ENCODE assay signal across 28 mouse cellular contexts in genomic region chr13:73688934-73689333, GRCm38 (mm10). TPM values are rescaled to one million over a fixed set of nuclear protein-coding genes. Genes with fewer than 3 reads are reported as not detected.
"Had no signal": no experiment of that assay in that cellular context is flagged by ENCODE, and none has a peak within 500 bp of the region (broad histone marks: within the 10 kb centered on the region; RNA-seq: fewer than 3 reads in every experiment).

No protein-coding gene starts in this region.

- H3K4me2 ChIP-seq: liver, embryonic 13.5 days; midbrain, embryonic 11.5 days had no signal

- H3K36me3 ChIP-seq: liver, embryonic 13.5 days had no signal

- H3K9ac ChIP-seq: liver, embryonic 13.5 days had no signal

- H3K4me3 ChIP-seq: left cerebral cortex, adult 2 months; liver, embryonic 13.5 days had no signal

- H3K27ac ChIP-seq: kidney, postnatal 0 days; left cerebral cortex, adult 2 months; liver, embryonic 13.5 days; stomach, postnatal 0 days had no signal

- DNase-seq: kidney, adult 2 months; layer of hippocampus, postnatal 36 days; liver, embryonic 13.5 days; lung, adult 2 months; lung, postnatal 14 days; lung, postnatal 4 days; midbrain, embryonic 14.5 days; right cerebral cortex, adult 18-20 months; right cerebral cortex, postnatal 14 days; right cerebral cortex, postnatal 4 days had no signal

- H3K27me3 ChIP-seq: liver, embryonic 13.5 days had no signal

- H3K9me3 ChIP-seq: liver, embryonic 13.5 days had no signal

- H3K4me1 ChIP-seq: liver, embryonic 13.5 days had no signal

RNA-seq across cellular contexts. Expression of gene Slc6a18, which starts 11.1 kb away (rescaled TPM):
- total RNA-seq: layer of hippocampus, adult 8-10 months; layer of hippocampus, postnatal 10 days; layer of hippocampus, postnatal 36 days; left cerebral cortex, adult 2 months; left cerebral cortex, postnatal 10 days; left cerebral cortex, postnatal 36 days; liver, adult 2 months; megakaryocyte progenitor cell, adult 5-6 weeks; megakaryocyte-erythroid progenitor cell, adult 5-6 weeks; midbrain, postnatal 0 days had no signal
- polyA plus RNA-seq: limb, embryonic 11.5 days; liver, adult 2 months; liver, embryonic 13.5 days; lung, adult 2 months; lung, embryonic 16.5 days; midbrain, embryonic 11.5 days; midbrain, embryonic 14.5 days; midbrain, postnatal 0 days; neural tube, embryonic 11.5 days; neural tube, embryonic 14.5 days; stomach, embryonic 14.5 days; stomach, postnatal 0 days had no signal

RNA-seq across cellular contexts. Expression of gene Slc6a19, which starts 15.7 kb away (rescaled TPM):
- total RNA-seq: layer of hippocampus, postnatal 36 days; left cerebral cortex, postnatal 10 days; megakaryocyte progenitor cell, adult 5-6 weeks had no signal
- polyA plus RNA-seq: limb, embryonic 11.5 days; limb, embryonic 14.5 days; lung, embryonic 16.5 days; stomach, embryonic 14.5 days had no signal
